Mouse (Mus musculus): ENCODE data around the gene Grb2. TPM values are rescaled to one million over a fixed set of nuclear protein-coding genes. Genes with fewer than 3 reads are reported as not detected.
A peak's percentile ranks its signal among the peaks of the same experiment; 100 is the strongest.

The Grb2 gene
- polyA plus RNA-seq, 1 experiment from 2014 or later, result 40.4 TPM

GRCm38 (mm10) chr11:115608421-115609399, 99.7 kb downstream of the Grb2 start:
- peaks cover 48% of the 10 kb centered on the region for H3K36me3 ChIP-seq (replicated peaks; ENCODE audit: insufficient read depth, low read length)
- DNase-seq, result no peak
- no peaks in the 10 kb centered on the region for H3K27me3 ChIP-seq (ENCODE audit: insufficient read depth, low read length)
- no peak overlapping the region for H3K4me2 ChIP-seq (ENCODE audit: low read depth, low read length)
- no peak overlapping the region for H3K4me3 ChIP-seq (ENCODE audit: low read depth, low read length)
- 89% methylated on average over 23 of the region's 23 CpGs for WGBS (ENCODE audit: insufficient replicate concordance)
- no peak for TF ChIP-seq EP300 (IDR thresholded peaks at IDR 0.05; ENCODE audit: low read depth)
- TF ChIP-seq CTCF (IDR thresholded peaks at IDR 0.05; ENCODE audit: low read depth), result no peak
- no peaks in the 10 kb centered on the region for H3K9me3 ChIP-seq (ENCODE audit: low read length)
- ATAC-seq, result no peak
- peaks cover 29% of the 10 kb centered on the region for H3K4me1 ChIP-seq (ENCODE audit: insufficient read depth)
- no peak overlapping the region for H3K27ac ChIP-seq (ENCODE audit: low read depth)
- H3K9ac ChIP-seq (replicated peaks), result no peak overlapping the region

GRCm38 (mm10) chr11:115606733-115607132, 101.7 kb downstream of the Grb2 start:
- H3K4me2 ChIP-seq (ENCODE audit: low read depth, low read length), result no peak overlapping the region
- H3K4me1 ChIP-seq (ENCODE audit: insufficient read depth), result peaks cover 34% of the 10 kb centered on the region
- no peak overlapping the region for H3K9ac ChIP-seq (replicated peaks)
- no peak for TF ChIP-seq EP300 (IDR thresholded peaks at IDR 0.05; ENCODE audit: low read depth)
- no peak for TF ChIP-seq CTCF (IDR thresholded peaks at IDR 0.05; ENCODE audit: low read depth)
- no peaks in the 10 kb centered on the region for H3K9me3 ChIP-seq (ENCODE audit: low read length)
- ATAC-seq (no peak), DNase-seq (no peak)
- no peak overlapping the region for H3K27ac ChIP-seq (ENCODE audit: low read depth)
- no peaks in the 10 kb centered on the region for H3K27me3 ChIP-seq (ENCODE audit: insufficient read depth, low read length)
- H3K36me3 ChIP-seq (replicated peaks; ENCODE audit: insufficient read depth, low read length), result peaks cover 48% of the 10 kb centered on the region
- no peak overlapping the region for H3K4me3 ChIP-seq (ENCODE audit: low read depth, low read length)
- WGBS (ENCODE audit: insufficient replicate concordance), result 93% methylated on average over 18 of the region's 18 CpGs

GRCm38 (mm10) chr11:115604304-115604696, 104.1 kb downstream of the Grb2 start:
- under 1% methylated on average over 24 of the region's 26 CpGs for WGBS (ENCODE audit: insufficient replicate concordance)
- Histone ChIP-seq H3K27ac (ENCODE audit: low read depth) (peak overlapping the region; percentile 95), H3K9ac (replicated peaks) (peak overlapping the region; percentile 94), H3K4me3 (ENCODE audit: low read depth, low read length) (peak overlapping the region; percentile 81), H3K4me1 (ENCODE audit: insufficient read depth) (peaks cover 34% of the 10 kb centered on the region), H3K4me2 (ENCODE audit: low read depth, low read length) (peak overlapping the region; percentile 95), H3K27me3 (ENCODE audit: insufficient read depth, low read length) (no peaks in the 10 kb centered on the region), H3K9me3 (ENCODE audit: low read length) (no peaks in the 10 kb centered on the region), H3K36me3 (replicated peaks; ENCODE audit: insufficient read depth, low read length) (peaks cover 44% of the 10 kb centered on the region)
- peak; percentile 65 for DNase-seq
- peak; percentile 8 for ATAC-seq
- no peak for TF ChIP-seq EP300 (IDR thresholded peaks at IDR 0.05; ENCODE audit: low read depth)
- TF ChIP-seq CTCF (IDR thresholded peaks at IDR 0.05; ENCODE audit: low read depth), result no peak

GRCm38 (mm10) chr11:115603476-115604303, 104.7 kb downstream of the Grb2 start, which contains the start of the genes Mrps7 and Gga3:
Mrps7 (plus strand) TSS chr11:115603925.
Gga3 (minus strand) TSS chr11:115604051.
- Histone ChIP-seq H3K4me2 (ENCODE audit: low read depth, low read length) (peak within 1 kb of the TSS; percentile 95), H3K9me3 (ENCODE audit: low read length) (no peaks in the 10 kb centered on the region), H3K27me3 (ENCODE audit: insufficient read depth, low read length) (no peaks in the 10 kb centered on the region), H3K4me3 (ENCODE audit: low read depth, low read length) (peak within 1 kb of the TSS; percentile 81), H3K36me3 (replicated peaks; ENCODE audit: insufficient read depth, low read length) (peaks cover 38% of the 10 kb centered on the region), H3K9ac (replicated peaks) (peak within 1 kb of the TSS; percentile 94), H3K27ac (ENCODE audit: low read depth) (peak within 1 kb of the TSS; percentile 95), H3K4me1 (ENCODE audit: insufficient read depth) (peaks cover 34% of the 10 kb centered on the region)
- WGBS (ENCODE audit: insufficient replicate concordance), result 2% methylated on average over 64 of the region's 93 CpGs
- peak; percentile 93 for DNase-seq
- no peak for TF ChIP-seq CTCF (IDR thresholded peaks at IDR 0.05; ENCODE audit: low read depth)
- TF ChIP-seq EP300 (IDR thresholded peaks at IDR 0.05; ENCODE audit: low read depth), result peak; percentile 55; the same call in 1 of the 2 replicates
- peak; percentile 97 for ATAC-seq

- TF ChIP-seq CTCF (IDR thresholded peaks at IDR 0.05; ENCODE audit: low read depth) (no peak), EP300 (IDR thresholded peaks at IDR 0.05; ENCODE audit: low read depth) (no peak)
- Histone ChIP-seq H3K4me1 (ENCODE audit: insufficient read depth) (peaks cover 34% of the 10 kb centered on the region), H3K9ac (replicated peaks) (peak overlapping the region; percentile 94), H3K27ac (ENCODE audit: low read depth) (peak overlapping the region; percentile 95), H3K9me3 (ENCODE audit: low read length) (no peaks in the 10 kb centered on the region), H3K27me3 (ENCODE audit: insufficient read depth, low read length) (no peaks in the 10 kb centered on the region), H3K36me3 (replicated peaks; ENCODE audit: insufficient read depth, low read length) (peaks cover 32% of the 10 kb centered on the region), H3K4me3 (ENCODE audit: low read depth, low read length) (peak overlapping the region; percentile 81), H3K4me2 (ENCODE audit: low read depth, low read length) (peak overlapping the region; percentile 95)
- 2% methylated on average over 15 of the region's 15 CpGs for WGBS (ENCODE audit: insufficient replicate concordance)
- ATAC-seq (no peak; the same call in 1 of the 2 replicates), DNase-seq (no peak)
These were observed 105.3 kb downstream of the Grb2 start for GRCm38 (mm10) chr11:115603128-115603475.

Measured in liver, postnatal 0 days (tissue).